Mouse (Mus musculus) neural tube, embryonic 14.5 days (tissue): ENCODE data around the gene Rin3. TPM values are rescaled to one million over a fixed set of nuclear protein-coding genes. Genes with fewer than 3 reads are reported as not detected.

Experiments
- ATAC-seq: fragments of 200-750 bp; cut with Nextera tagmentation; 2 replicates; pipeline ENCODE4 v1.8.0; 2017; ENCODE audit warnings: low read depth, mild to moderate bottlenecking, moderate TSS enrichment, moderate library complexity
- H3K27ac ChIP-seq: fragments of 300-500 bp; sonication (generic); 2 replicates; pipeline ENCODE4 v1.5.1; 2014; ENCODE audit warnings: low read depth, mild to moderate bottlenecking, control low read depth, low read length, moderate library complexity, mixed read lengths
- H3K27me3 ChIP-seq: fragments of 300-500 bp; sonication (generic); 2 replicates; pipeline ENCODE4 v1.6.1; 2014; ENCODE audit warnings: low read length; ENCODE audit not compliant: control insufficient read depth, insufficient read depth
- H3K36me3 ChIP-seq: fragments of 300-500 bp; sonication (generic); 2 replicates; pipeline ENCODE4 v1.6.1; 2014; ENCODE audit warnings: low read length, mixed read lengths; ENCODE audit not compliant: control insufficient read depth, insufficient read depth
- H3K4me1 ChIP-seq: fragments of 300-500 bp; sonication (generic); 2 replicates; pipeline ENCODE4 v1.6.1; 2014; ENCODE audit warnings: low read length; ENCODE audit not compliant: control insufficient read depth, insufficient read depth
- H3K4me2 ChIP-seq: fragments of 300-500 bp; sonication (generic); 2 replicates; pipeline ENCODE4 v1.6.1; 2014; ENCODE audit warnings: mild to moderate bottlenecking, low read depth, low read length, control low read depth
- H3K4me3 ChIP-seq: fragments of 300-500 bp; sonication (generic); 2 replicates; pipeline ENCODE4 v1.5.1; 2014; ENCODE audit warnings: low read depth, low read length, control low read depth, mixed read lengths
- H3K9ac ChIP-seq: fragments of 300-500 bp; sonication (generic); replicated peaks from 2 replicates; pipeline ENCODE4 v1.6.1; 2014; ENCODE audit warnings: low read depth, mild to moderate bottlenecking, control low read depth, low read length, mixed read lengths
- H3K9me3 ChIP-seq: fragments of 300-500 bp; sonication (generic); 2 replicates; pipeline ENCODE4 v1.6.1; 2016; ENCODE audit warnings: low read length; ENCODE audit not compliant: control insufficient read depth
- WGBS: fragments of 180-500 bp; shearing (Covaris S2); extraction: QIAGEN DNeasy Blood & Tissue Kit; methylation state at CpG from one replicate; pipeline ENCODE4 v1.1.7; 2014; 5-methylcytosine and 5-hydroxymethylcytosine counted together
- polyA plus RNA-seq: library from polyadenylated mRNA; unstranded; fragments of >200 nt; fragmentation: Nextera tagmentation; extraction: Ambion mirVana; gene quantifications from 2 replicates; pipeline ENCODE4 v1.2.1, GENCODE M21; 2014

The Rin3 gene
- polyA plus RNA-seq, 1 experiment from 2014 or later: 0.95 TPM

- Histone ChIP-seq H3K27me3 (no peaks in the 10 kb centered on the region), H3K9ac (no peak overlapping the region), H3K36me3 (no peaks in the 10 kb centered on the region), H3K9me3 (no peaks in the 10 kb centered on the region), H3K4me1 (no peaks in the 10 kb centered on the region), H3K4me3 (no peak overlapping the region), H3K27ac (no peak overlapping the region), H3K4me2 (no peak overlapping the region)
- ATAC-seq: no peak
- WGBS: 85% methylated on average over 7 of the region's 7 CpGs
Observed at GRCm38 (mm10) chr12:102292501-102293215, 9.8 kb downstream of the Rin3 start.

GRCm38 (mm10) chr12:102294634-102295033 is 11.8 kb downstream of the Rin3 start:
- Histone ChIP-seq H3K27ac (no peak overlapping the region), H3K4me1 (no peaks in the 10 kb centered on the region), H3K4me3 (no peak overlapping the region), H3K9ac (no peak overlapping the region), H3K27me3 (no peaks in the 10 kb centered on the region), H3K4me2 (no peak overlapping the region), H3K36me3 (no peaks in the 10 kb centered on the region), H3K9me3 (no peaks in the 10 kb centered on the region)
- 72% methylated on average over 5 of the region's 5 CpGs for WGBS
- ATAC-seq: no peak

GRCm38 (mm10) chr12:102295230-102295629 is 12.4 kb downstream of the Rin3 start:
- H3K27ac ChIP-seq: no peak overlapping the region
- H3K4me3 ChIP-seq: no peak overlapping the region
- H3K4me2 ChIP-seq: no peak overlapping the region
- H3K9me3 ChIP-seq: no peaks in the 10 kb centered on the region
- WGBS: 67% methylated on average over 7 of the region's 7 CpGs
- H3K4me1 ChIP-seq: no peaks in the 10 kb centered on the region
- H3K9ac ChIP-seq: no peak overlapping the region
- H3K27me3 ChIP-seq: no peaks in the 10 kb centered on the region
- no peak for ATAC-seq
- no peaks in the 10 kb centered on the region for H3K36me3 ChIP-seq

DNA sequence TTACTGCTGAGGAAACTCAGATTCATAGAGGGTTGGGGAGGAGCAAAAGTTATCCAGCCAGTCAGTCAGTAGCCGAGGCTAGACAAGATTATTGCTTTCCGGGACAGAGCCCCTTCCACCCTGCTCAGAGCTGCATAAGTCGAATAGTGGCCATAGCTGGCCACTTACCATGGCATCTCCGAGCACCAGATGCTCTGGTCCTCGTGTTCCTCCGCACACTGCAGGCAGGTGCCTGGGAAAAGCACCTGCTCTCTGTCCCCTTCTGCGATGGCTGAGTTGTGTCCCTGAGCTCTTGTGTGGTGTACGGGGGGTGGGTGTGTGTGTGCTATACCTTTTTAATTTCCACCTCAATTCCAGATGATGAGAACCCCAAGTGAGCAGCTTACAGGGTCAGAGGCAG is 12.8 kb downstream of the Rin3 start:
- 84% methylated on average over 8 of the region's 8 CpGs for WGBS
- Histone ChIP-seq H3K27ac (no peak overlapping the region), H3K9ac (no peak overlapping the region)

GRCm38 (mm10) chr12:102296361-102296760 is 13.5 kb downstream of the Rin3 start:
- Histone ChIP-seq H3K9ac (no peak overlapping the region), H3K4me1 (no peaks in the 10 kb centered on the region), H3K36me3 (no peaks in the 10 kb centered on the region), H3K27me3 (no peaks in the 10 kb centered on the region), H3K9me3 (no peaks in the 10 kb centered on the region), H3K27ac (no peak overlapping the region), H3K4me2 (no peak overlapping the region), H3K4me3 (no peak overlapping the region)
- ATAC-seq: no peak
- 100% methylated on average over 1 of the region's 1 CpGs for WGBS

More for the DNA sequence above, 12.8 kb downstream of the Rin3 start:
- Histone ChIP-seq H3K4me1 (no peaks in the 10 kb centered on the region), H3K4me2 (no peak overlapping the region), H3K9me3 (no peaks in the 10 kb centered on the region), H3K27me3 (no peaks in the 10 kb centered on the region), H3K4me3 (no peak overlapping the region), H3K36me3 (no peaks in the 10 kb centered on the region)
- ATAC-seq: no peak

- no peak overlapping the region for H3K27ac ChIP-seq
- H3K36me3 ChIP-seq: no peaks in the 10 kb centered on the region
- no peak overlapping the region for H3K4me3 ChIP-seq
- no peak overlapping the region for H3K4me2 ChIP-seq
- H3K9me3 ChIP-seq: no peaks in the 10 kb centered on the region
- no peaks in the 10 kb centered on the region for H3K4me1 ChIP-seq
- no peak overlapping the region for H3K9ac ChIP-seq
- no peak for ATAC-seq
- WGBS: 89% methylated on average over 4 of the region's 4 CpGs
- no peaks in the 10 kb centered on the region for H3K27me3 ChIP-seq
Observed at GRCm38 (mm10) chr12:102296967-102297366, 14.1 kb downstream of the Rin3 start.

DNA sequence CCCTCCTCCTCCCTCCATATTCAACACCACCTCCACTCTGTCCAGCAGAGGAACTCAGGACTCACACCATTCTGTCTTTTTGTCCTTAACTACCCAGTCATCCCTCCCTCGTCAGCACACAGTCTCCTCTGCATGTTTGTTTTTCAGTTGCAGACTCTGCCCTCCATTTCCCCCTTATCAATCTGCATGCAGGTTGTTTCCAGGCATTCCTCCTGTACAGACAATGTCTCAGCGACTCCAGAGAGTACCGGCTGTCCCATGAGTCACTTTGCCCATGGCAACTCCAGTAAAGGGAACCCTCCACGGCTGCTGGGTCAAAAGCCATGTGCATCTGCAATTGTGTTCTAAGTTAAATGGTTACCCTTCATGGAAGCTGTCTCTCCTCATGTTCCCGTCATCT is 16.4 kb downstream of the Rin3 start:
- Histone ChIP-seq H3K4me3 (no peak overlapping the region), H3K4me2 (no peak overlapping the region), H3K36me3 (no peaks in the 10 kb centered on the region), H3K4me1 (peaks cover 9% of the 10 kb centered on the region; the same call in 1 of the 2 replicates), H3K27me3 (no peaks in the 10 kb centered on the region), H3K27ac (no peak overlapping the region), H3K9ac (no peak overlapping the region), H3K9me3 (no peaks in the 10 kb centered on the region)
- 65% methylated on average over 5 of the region's 5 CpGs for WGBS
- ATAC-seq: no peak

- H3K4me2 ChIP-seq: no peak overlapping the region
- no peaks in the 10 kb centered on the region for H3K9me3 ChIP-seq
- peaks cover 9% of the 10 kb centered on the region; the same call in 1 of the 2 replicates for H3K4me1 ChIP-seq
- WGBS: 72% methylated on average over 1 of the region's 1 CpGs
- no peaks in the 10 kb centered on the region for H3K36me3 ChIP-seq
- H3K27me3 ChIP-seq: no peaks in the 10 kb centered on the region
- no peak overlapping the region for H3K4me3 ChIP-seq
- ATAC-seq: no peak
- H3K9ac ChIP-seq: no peak overlapping the region
- H3K27ac ChIP-seq: no peak overlapping the region
Observed at GRCm38 (mm10) chr12:102301585-102301984, 18.7 kb downstream of the Rin3 start.

GRCm38 (mm10) chr12:102302322-102302721 is 19.5 kb downstream of the Rin3 start:
- Histone ChIP-seq H3K4me1 (peaks cover 9% of the 10 kb centered on the region; the same call in 1 of the 2 replicates), H3K4me3 (no peak overlapping the region), H3K9me3 (no peaks in the 10 kb centered on the region), H3K9ac (no peak overlapping the region), H3K36me3 (no peaks in the 10 kb centered on the region), H3K27me3 (no peaks in the 10 kb centered on the region), H3K4me2 (no peak overlapping the region), H3K27ac (no peak overlapping the region)
- ATAC-seq: no peak
- WGBS: 79% methylated on average over 9 of the region's 9 CpGs
